Mouse (Mus musculus): ENCODE results near the gene Gck.

- TF ChIP-seq POLR2A (IDR thresholded peaks at IDR 0.05; ENCODE audit: borderline replicate concordance, extremely low read depth, insufficient read depth, insufficient read length, poor library complexity, severe bottlenecking) (no peak), CTCF (IDR thresholded peaks at IDR 0.05; ENCODE audit: borderline replicate concordance, extremely low read depth, insufficient read depth, insufficient read length) (no peak)
Measured at GRCm38 (mm10) chr11:5859883-5860550, 89.9 kb downstream of the Gck start.

All from brain, embryonic 14.5 days (tissue).